Mouse (Mus musculus) liver, embryonic 14.5 days (tissue): ENCODE measurements around the gene Clba1. TPM values are rescaled to one million over a fixed set of nuclear protein-coding genes. Genes with fewer than 3 reads are reported as not detected.

ENCODE experiments used
- ATAC-seq: fragments of 200-750 bp; cut with Nextera tagmentation; 2 replicates; pipeline ENCODE4 v1.8.0; 2017; ENCODE audit warnings: moderate number of reproducible peaks, mild to moderate bottlenecking, moderate library complexity; ENCODE audit not compliant: insufficient read depth
- DNase-seq, 3 experiments: peaks; one replicate each; pipeline ENCODE4 v3.0.0-alpha.2; 2012 to 2013; ENCODE audit warnings: low read depth in 3 of 3, low spot score in 3 of 3
- H3K27ac ChIP-seq: fragments of 300-500 bp; sonication (generic); 2 replicates; pipeline ENCODE4 v1.5.1; 2014; ENCODE audit warnings: moderate library complexity, mild to moderate bottlenecking, control low read depth, inconsistent platforms
- H3K27me3 ChIP-seq: fragments of 300-500 bp; sonication (generic); 2 replicates; pipeline ENCODE4 v1.6.1; 2014; ENCODE audit warnings: mild to moderate bottlenecking, low read length, moderate library complexity; ENCODE audit not compliant: control insufficient read depth, insufficient read depth
- H3K36me3 ChIP-seq: fragments of 300-500 bp; sonication (generic); replicated peaks from 2 replicates; pipeline ENCODE4 v1.6.1; 2014; ENCODE audit warnings: low read depth; ENCODE audit not compliant: control insufficient read depth, insufficient read depth
- H3K4me1 ChIP-seq, 2 experiments: fragments of 200-500 bp in 1 of 2; fragments of 300-500 bp in 1 of 2; sonication (generic) in 1 of 2; replicated peaks; 2 replicates each; pipeline ENCODE4 v1.6.1; 2012 to 2014; ENCODE audit warnings: antibody characterized with exemption in 1 of 2, inconsistent platforms in 1 of 2, low read length in 1 of 2; ENCODE audit not compliant: control insufficient read depth in 2 of 2, insufficient read depth in 2 of 2
- H3K4me2 ChIP-seq: fragments of 300-500 bp; sonication (generic); 2 replicates; pipeline ENCODE4 v1.6.1; 2014; ENCODE audit warnings: low read depth, mild to moderate bottlenecking, control low read depth, moderate library complexity
- H3K4me3 ChIP-seq, 2 experiments: fragments of 200-500 bp in 1 of 2; fragments of 300-500 bp in 1 of 2; sonication (generic) in 1 of 2; 2 replicates each; pipeline ENCODE4 v1.5.1; 2012 to 2014; ENCODE audit warnings: low read depth in 2 of 2, low read length in 2 of 2, mild to moderate bottlenecking in 2 of 2, control low read depth in 1 of 2, inconsistent platforms in 1 of 2, moderate library complexity in 1 of 2; ENCODE audit not compliant: insufficient read depth in 1 of 2
- H3K9ac ChIP-seq: fragments of 300-500 bp; sonication (generic); replicated peaks from 2 replicates; pipeline ENCODE4 v1.6.1; 2014; ENCODE audit warnings: mild to moderate bottlenecking, control low read depth, moderate library complexity
- H3K9me3 ChIP-seq: fragments of 300-500 bp; sonication (generic); 2 replicates; pipeline ENCODE4 v1.6.1; 2016; ENCODE audit warnings: low read length, mixed read lengths; ENCODE audit not compliant: control insufficient read depth
- CTCF ChIP-seq: IDR thresholded peaks from 2 replicates; pipeline ENCODE4 v1.5.1; 2016; ENCODE audit warnings: antibody characterized with exemption, low read depth, control low read depth
- EP300 ChIP-seq: IDR thresholded peaks from 2 replicates; pipeline ENCODE4 v1.6.1; 2016; ENCODE audit warnings: antibody characterized with exemption, low read depth
- WGBS: fragments of 180-500 bp; shearing (Covaris S2); extraction: QIAGEN DNeasy Blood & Tissue Kit; methylation state at CpG from one replicate; pipeline ENCODE4 v1.1.7; 2014; ENCODE audit not compliant: insufficient replicate concordance; 5-methylcytosine and 5-hydroxymethylcytosine counted together
- polyA plus RNA-seq, 2 experiments: library from polyadenylated mRNA; depleted of rRNA in 1 of 2; stranded (reverse) in 1 of 2; unstranded in 1 of 2; fragments of >200 nt; fragmentation: Nextera tagmentation in 1 of 2; extraction: Ambion mirVana in 1 of 2; gene quantifications; 2 replicates each; pipeline versions ENCODE4 v1.2.1 to v1.2.3; 2012 to 2014

Gene Clba1
- polyA plus RNA-seq, 2 experiments: 0.21 to 0.25 TPM

DNA sequence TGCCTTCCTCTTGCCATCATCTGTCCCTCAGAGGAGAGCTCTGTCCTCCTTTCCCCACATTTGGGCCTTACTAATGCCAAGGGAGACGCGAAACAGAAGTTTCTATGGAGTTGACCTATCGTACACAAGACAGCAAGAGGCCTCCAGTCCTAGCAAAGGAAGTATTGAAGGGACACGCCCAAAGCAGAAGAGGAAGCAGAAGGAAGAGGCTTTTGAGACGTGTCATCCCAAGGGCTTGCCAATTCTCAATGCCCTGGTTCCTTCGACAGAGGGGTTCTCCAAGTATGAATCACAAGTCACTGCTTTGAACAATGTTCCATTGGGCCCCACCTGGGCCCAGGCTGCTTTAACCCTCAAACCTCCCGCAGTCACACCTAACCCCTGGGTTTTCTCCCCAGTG lies 56.1 kb downstream of the Clba1 start:
- Histone ChIP-seq H3K9me3 (no peaks in the 10 kb centered on the region), H3K4me3 (no peak overlapping the region), H3K9ac (no peak overlapping the region), H3K27me3 (no peaks in the 10 kb centered on the region), H3K27ac (no peak overlapping the region), H3K4me2 (no peak overlapping the region), H3K36me3 (no peaks in the 10 kb centered on the region), H3K4me1 (peaks cover 0 to 5% of the 10 kb centered on the region in 2 experiments; a peak in 1 of 4 replicates)
- TF ChIP-seq EP300 (no peak), CTCF (no peak)
- 42% methylated on average over 7 of the region's 7 CpGs for WGBS
- DNase-seq (no peak), ATAC-seq (no peak)

Other genes starting within 250 kb of the Clba1 start
- 4.8 and 6.2 TPM in 2 replicates for gene Inf2, start 220.2 kb upstream of the Clba1 start, polyA plus RNA-seq (2012; rRNA removed)
- gene Inf2, start 220.2 kb upstream of the Clba1 start, polyA plus RNA-seq (2014; fragmentation: Nextera tagmentation; extraction: Ambion mirVana): 2.0 and 2.1 TPM in 2 replicates
- gene Adssl1, start 188.9 kb upstream of the Clba1 start, polyA plus RNA-seq (2012; rRNA removed): 3.7 and 5.4 TPM in 2 replicates
- gene Adssl1, start 188.9 kb upstream of the Clba1 start, polyA plus RNA-seq (2014; fragmentation: Nextera tagmentation; extraction: Ambion mirVana): 7.6 and 8.5 TPM in 2 replicates
- 64.0 and 70.6 TPM in 2 replicates for gene Siva1, start 164.3 kb upstream of the Clba1 start, polyA plus RNA-seq (2012; rRNA removed)
- gene Siva1, start 164.3 kb upstream of the Clba1 start, polyA plus RNA-seq (2014; fragmentation: Nextera tagmentation; extraction: Ambion mirVana): 157 and 165 TPM in 2 replicates
- gene Akt1, start 134.1 kb upstream of the Clba1 start, polyA plus RNA-seq (2012; rRNA removed): 33.6 and 41.2 TPM in 2 replicates
- gene Akt1, start 134.1 kb upstream of the Clba1 start, polyA plus RNA-seq (2014; fragmentation: Nextera tagmentation; extraction: Ambion mirVana): 9.9 and 17.2 TPM in 2 replicates
- gene Zbtb42, start 130.1 kb upstream of the Clba1 start, polyA plus RNA-seq (2012; rRNA removed): 0.69 and 0.74 TPM in 2 replicates
- gene Zbtb42, start 130.1 kb upstream of the Clba1 start, polyA plus RNA-seq (2014; fragmentation: Nextera tagmentation; extraction: Ambion mirVana): 0.64 and 1.1 TPM in 2 replicates
- gene Cep170b, start 88.5 kb upstream of the Clba1 start, polyA plus RNA-seq (2012; rRNA removed): 3.4 and 4.2 TPM in 2 replicates
- gene Cep170b, start 88.5 kb upstream of the Clba1 start, polyA plus RNA-seq (2014; fragmentation: Nextera tagmentation; extraction: Ambion mirVana): 1.9 and 2.6 TPM in 2 replicates
- gene Pld4, start 48.3 kb upstream of the Clba1 start, polyA plus RNA-seq (2012; rRNA removed): 13.3 and 14.3 TPM in 2 replicates
- gene Pld4, start 48.3 kb upstream of the Clba1 start, polyA plus RNA-seq (2014; fragmentation: Nextera tagmentation; extraction: Ambion mirVana): 12.5 and 14.7 TPM in 2 replicates
- 0.06 and 0.10 TPM in 2 replicates for gene Ahnak2, start 6.3 kb upstream of the Clba1 start, polyA plus RNA-seq (2012; rRNA removed)
- gene Ahnak2, start 6.3 kb upstream of the Clba1 start, polyA plus RNA-seq (2014; fragmentation: Nextera tagmentation; extraction: Ambion mirVana): 0.13 and 0.14 TPM in 2 replicates
- gene Cdca4, start 20.5 kb downstream of the Clba1 start, polyA plus RNA-seq (2012; rRNA removed): 34.1 and 39.9 TPM in 2 replicates
- gene Cdca4, start 20.5 kb downstream of the Clba1 start, polyA plus RNA-seq (2014; fragmentation: Nextera tagmentation; extraction: Ambion mirVana): 61.3 and 66.9 TPM in 2 replicates
- gene Gpr132, start 59.3 kb downstream of the Clba1 start, polyA plus RNA-seq (2012; rRNA removed): 0.30 and 0.51 TPM in 2 replicates
- 0.16 and 0.27 TPM in 2 replicates for gene Gpr132, start 59.3 kb downstream of the Clba1 start, polyA plus RNA-seq (2014; fragmentation: Nextera tagmentation; extraction: Ambion mirVana)
- gene Jag2, start 120.8 kb downstream of the Clba1 start, polyA plus RNA-seq (2012; rRNA removed): 0.41 and 0.51 TPM in 2 replicates
- 0.09 and 0.11 TPM in 2 replicates for gene Jag2, start 120.8 kb downstream of the Clba1 start, polyA plus RNA-seq (2014; fragmentation: Nextera tagmentation; extraction: Ambion mirVana)
- 6.3 and 7.5 TPM in 2 replicates for gene Nudt14, start 133.2 kb downstream of the Clba1 start, polyA plus RNA-seq (2012; rRNA removed)
- 16.9 and 18.4 TPM in 2 replicates for gene Nudt14, start 133.2 kb downstream of the Clba1 start, polyA plus RNA-seq (2014; fragmentation: Nextera tagmentation; extraction: Ambion mirVana)
- 4.1 and 5.5 TPM in 2 replicates for gene Btbd6, start 167.5 kb downstream of the Clba1 start, polyA plus RNA-seq (2012; rRNA removed)
- gene Btbd6, start 167.5 kb downstream of the Clba1 start, polyA plus RNA-seq (2014; fragmentation: Nextera tagmentation; extraction: Ambion mirVana): 3.3 and 4.6 TPM in 2 replicates
- gene Brf1, start 191.8 kb downstream of the Clba1 start, polyA plus RNA-seq (2012; rRNA removed): 21.5 and 32.0 TPM in 2 replicates
- 19.5 and 22.5 TPM in 2 replicates for gene Brf1, start 191.8 kb downstream of the Clba1 start, polyA plus RNA-seq (2014; fragmentation: Nextera tagmentation; extraction: Ambion mirVana)
- gene Pacs2, start 205.6 kb downstream of the Clba1 start, polyA plus RNA-seq (2012; rRNA removed): 9.1 and 11.7 TPM in 2 replicates
- gene Pacs2, start 205.6 kb downstream of the Clba1 start, polyA plus RNA-seq (2014; fragmentation: Nextera tagmentation; extraction: Ambion mirVana): 3.7 and 5.4 TPM in 2 replicates